In genomic region chr1:193382841-193383462, GRCm38 (mm10) we compare ENCODE assay signal across 8 mouse cellular contexts. TPM values are rescaled to one million over a fixed set of nuclear protein-coding genes. Genes with fewer than 3 reads are reported as not detected.
A peak's percentile ranks its signal among the peaks of the same experiment; 100 is the strongest.
DNase-seq lines count a peak whose midpoint lies in the region; ATAC-seq and TF ChIP-seq lines count a peak whose summit lies in the region.

No protein-coding gene starts in this region.

- no peaks in the 10 kb centered on the region for H3K9me3 ChIP-seq in heart, embryonic 14.5 days (ENCODE audit: control insufficient read depth, low read length)
- no peaks in the 10 kb centered on the region for H3K9me3 ChIP-seq in kidney, postnatal 0 days (replicated peaks; ENCODE audit: low read length)

- WGBS in heart, embryonic 14.5 days, result 3% methylated on average over 8 of the region's 8 CpGs
- 5% methylated on average over 8 of the region's 8 CpGs for WGBS in kidney, postnatal 0 days
- 6% methylated on average over 8 of the region's 8 CpGs for WGBS in spleen, adult 2 months

- TF ChIP-seq CTCF in kidney, postnatal 0 days (IDR thresholded peaks at IDR 0.05; ENCODE audit: low read depth), result peak; percentile 82
- TF ChIP-seq CTCF in spleen, adult 2 months (IDR thresholded peaks at IDR 0.05; ENCODE audit: extremely low read depth, insufficient read depth, insufficient read length, insufficient replicate concordance), result peak; percentile 73; the same call in 1 of the 2 replicates

- peak overlapping the region; percentile 68 for H3K4me2 ChIP-seq in heart, embryonic 14.5 days (ENCODE audit: low read length)
- peak overlapping the region; percentile 65 for H3K4me2 ChIP-seq in kidney, postnatal 0 days (ENCODE audit: low read length)

- H3K36me3 ChIP-seq in heart, embryonic 14.5 days (ENCODE audit: control insufficient read depth, insufficient read depth, low read length), result no peaks in the 10 kb centered on the region
- H3K36me3 ChIP-seq in kidney, postnatal 0 days (ENCODE audit: insufficient read depth, low read length), result no peaks in the 10 kb centered on the region
- H3K36me3 ChIP-seq in spleen, adult 2 months (ENCODE audit: control insufficient read depth, insufficient read depth, low read length), result no peaks in the 10 kb centered on the region

- H3K27me3 ChIP-seq in heart, embryonic 14.5 days (ENCODE audit: control insufficient read depth, insufficient read depth, low read length), result no peaks in the 10 kb centered on the region
- no peaks in the 10 kb centered on the region for H3K27me3 ChIP-seq in kidney, postnatal 0 days (ENCODE audit: insufficient read depth, low read length)
- H3K27me3 ChIP-seq in spleen, adult 2 months (ENCODE audit: control insufficient read depth, insufficient read depth, low read length), result no peaks in the 10 kb centered on the region

- ATAC-seq in heart, embryonic 14.5 days (ENCODE audit: insufficient number of reproducible peaks, insufficient read depth, low FRiP score, low read depth), result peak; percentile 59; the same call in 1 of the 2 replicates
- peak; percentile 49 for ATAC-seq in kidney, postnatal 0 days (replicated peaks; ENCODE audit: low FRiP score, low read depth)
- ATAC-seq in erythroblast, adult 5-6 weeks (replicated peaks; ENCODE audit: low FRiP score, poor library complexity, severe bottlenecking), result no peak

- peak; percentile 39 for DNase-seq in CD4-positive helper T cell, adult 2 months (ENCODE audit: low read depth, low spot score)
- DNase-seq in ES-CJ7 (ENCODE audit: low read depth, low spot score), result peak; percentile 69
- DNase-seq in cerebellum, postnatal 36 days, result peak; percentile 65 to 75
- peak; percentile 90 for DNase-seq in kidney, postnatal 0 days (ENCODE audit: low spot score)
- DNase-seq in lung, postnatal 36 days, result peak; percentile 64
- DNase-seq in spleen, adult 2 months (ENCODE audit: low read depth in 1 of 2, low spot score in 2 of 2), result peak in 1 of 2 experiments; percentile 38

- TF ChIP-seq POLR2A in spleen, adult 2 months (IDR thresholded peaks at IDR 0.05; ENCODE audit: low read depth, low read length), result no peak

- peak overlapping the region; percentile 58 to 69 for H3K27ac ChIP-seq in heart, embryonic 14.5 days (replicated peaks in 1 of 2; ENCODE audit: control insufficient read depth in 1 of 2, insufficient read depth in 1 of 2, low read depth in 2 of 2, low read length in 2 of 2)
- no peak overlapping the region for H3K27ac ChIP-seq in kidney, postnatal 0 days
- H3K27ac ChIP-seq in spleen, adult 2 months (ENCODE audit: insufficient read depth, low read length), result no peak overlapping the region

- H3K4me3 ChIP-seq in heart, embryonic 14.5 days (ENCODE audit: control insufficient read depth in 1 of 2, insufficient read depth in 1 of 2, low read depth in 1 of 2, low read length in 2 of 2), result peak overlapping the region; percentile 32 to 46
- peak overlapping the region; percentile 23 for H3K4me3 ChIP-seq in kidney, postnatal 0 days (replicated peaks; ENCODE audit: low read depth, low read length)
- peak overlapping the region; percentile 37; the same call in 1 of the 2 replicates for H3K4me3 ChIP-seq in spleen, adult 2 months (ENCODE audit: extremely low read depth, insufficient read depth, insufficient read length)

- peaks cover 19 to 21% of the 10 kb centered on the region in 2 experiments for H3K4me1 ChIP-seq in heart, embryonic 14.5 days (ENCODE audit: control insufficient read depth in 2 of 2, insufficient read depth in 2 of 2, low read length in 2 of 2)
- H3K4me1 ChIP-seq in kidney, postnatal 0 days (replicated peaks; ENCODE audit: insufficient read depth, low read length), result peaks cover 6% of the 10 kb centered on the region; the same call in 1 of the 2 replicates
- H3K4me1 ChIP-seq in spleen, adult 2 months (ENCODE audit: control insufficient read depth, insufficient read depth, insufficient read length), result no peaks in the 10 kb centered on the region

- peak overlapping the region; percentile 48 for H3K9ac ChIP-seq in heart, embryonic 14.5 days (ENCODE audit: low read length)
- H3K9ac ChIP-seq in kidney, postnatal 0 days (ENCODE audit: low read depth, low read length), result peak overlapping the region; percentile 46; the same call in 1 of the 2 replicates

RNA-seq across cellular contexts. Expression of gene Camk1g, which starts 12.9 kb away (rescaled TPM):
- polyA plus RNA-seq in heart, embryonic 14.5 days (2014; fragmentation: Nextera tagmentation; extraction: Ambion mirVana), result 9.4 and 9.9 TPM in 2 replicates
- polyA plus RNA-seq in kidney, postnatal 0 days (2015; fragmentation: Nextera tagmentation; extraction: Ambion mirVana), result 6.8 and 8.5 TPM in 2 replicates
- polyA plus RNA-seq in spleen, adult 2 months (2012; rRNA removed), result 0.12 and 0.26 TPM in 2 replicates
- total RNA-seq in erythroblast, adult 5-6 weeks (2015; ENCODE audit: low replicate concordance), result not detected in 2 replicates
- not detected in 2 replicates for total RNA-seq in erythroblast, adult 5-6 weeks (2017; ENCODE audit: low replicate concordance)

Comparison
In these comparisons a context has a peak if more than half of its experiments do, and no peak if none do; other contexts are left out.
1. H3K27ac ChIP-seq: peak in heart, embryonic 14.5 days (2 of 2); none in kidney, postnatal 0 days (single experiment) and spleen, adult 2 months (single experiment).
2. Peak in every context shown above with its lines, with median percentiles within 50 percentile points of each other: H3K4me3 ChIP-seq.